Mouse (Mus musculus) splenic B cell, adult 2 months (primary cell): ENCODE measurements at regions not wholly inside any gene's neighbourhood (a gene's known extent, or its start where the extent isn't known, plus 50 kb on each side); places are given as distances from the start of the nearest gene placed in this dataset.

Source experiments
- DNase-seq: peaks from one replicate; pipeline ENCODE4 v3.0.0-alpha.2; 2011; ENCODE audit warnings: low read depth, low spot score
- H3K27me3 ChIP-seq: 2 replicates; pipeline ENCODE4 v1.6.1; 2012; ENCODE audit warnings: mild to moderate bottlenecking, low read length, moderate library complexity, mixed read lengths; ENCODE audit not compliant: control insufficient read depth, poor library complexity, insufficient read depth, severe bottlenecking
- H3K36me3 ChIP-seq: 2 replicates; pipeline ENCODE4 v1.6.1; 2012; ENCODE audit warnings: mild to moderate bottlenecking, low read length, moderate library complexity, mixed read lengths; ENCODE audit not compliant: control insufficient read depth, poor library complexity, insufficient read depth, severe bottlenecking

GRCm38 (mm10) chr8:93662219-93662618 is 126.6 kb upstream of the Ces5a start:
- no peak for DNase-seq

GRCm38 (mm10) chr8:93663851-93664250 is 128.2 kb upstream of the Ces5a start:
- no peak for DNase-seq
- H3K36me3 ChIP-seq = no peaks in the 10 kb centered on the region
- H3K27me3 ChIP-seq = no peaks in the 10 kb centered on the region

More at GRCm38 (mm10) chr8:93662219-93662618, 126.6 kb upstream of the Ces5a start:
- H3K36me3 ChIP-seq = no peaks in the 10 kb centered on the region
- H3K27me3 ChIP-seq = no peaks in the 10 kb centered on the region

GRCm38 (mm10) chr8:93668306-93668705 is 132.7 kb upstream of the Ces5a start:
- Histone ChIP-seq H3K27me3 (no peaks in the 10 kb centered on the region; the same call in 1 of the 2 replicates), H3K36me3 (no peaks in the 10 kb centered on the region)
- no peak for DNase-seq

GRCm38 (mm10) chr8:93674721-93675120 is 135.0 kb upstream of the Gnao1 start:
- no peak for DNase-seq
- Histone ChIP-seq H3K27me3 (no peaks in the 10 kb centered on the region), H3K36me3 (no peaks in the 10 kb centered on the region)

GRCm38 (mm10) chr8:93683773-93684391 is 125.9 kb upstream of the Gnao1 start:
- no peaks in the 10 kb centered on the region for H3K36me3 ChIP-seq
- H3K27me3 ChIP-seq = no peaks in the 10 kb centered on the region
- no peak for DNase-seq

- no peaks in the 10 kb centered on the region for H3K27me3 ChIP-seq
- no peak for DNase-seq
- no peaks in the 10 kb centered on the region for H3K36me3 ChIP-seq
These were observed 125.4 kb upstream of the Gnao1 start for GRCm38 (mm10) chr8:93684392-93684791.

- Histone ChIP-seq H3K36me3 (no peaks in the 10 kb centered on the region), H3K27me3 (no peaks in the 10 kb centered on the region)
- no peak for DNase-seq
These were observed 120.9 kb upstream of the Gnao1 start for GRCm38 (mm10) chr8:93688845-93689244.

GRCm38 (mm10) chr8:93689832-93690471 is 119.8 kb upstream of the Gnao1 start:
- DNase-seq = no peak
- no peaks in the 10 kb centered on the region for H3K27me3 ChIP-seq
- H3K36me3 ChIP-seq = no peaks in the 10 kb centered on the region

GRCm38 (mm10) chr8:93691375-93691774 is 118.4 kb upstream of the Gnao1 start:
- DNase-seq = no peak
- H3K36me3 ChIP-seq = no peaks in the 10 kb centered on the region

GRCm38 (mm10) chr8:93691826-93692225 is 117.9 kb upstream of the Gnao1 start:
- DNase-seq = no peak
- no peaks in the 10 kb centered on the region for H3K27me3 ChIP-seq
- no peaks in the 10 kb centered on the region for H3K36me3 ChIP-seq

More at GRCm38 (mm10) chr8:93691375-93691774, 118.4 kb upstream of the Gnao1 start:
- H3K27me3 ChIP-seq = no peaks in the 10 kb centered on the region

- no peak for DNase-seq
- no peaks in the 10 kb centered on the region for H3K27me3 ChIP-seq
- H3K36me3 ChIP-seq = no peaks in the 10 kb centered on the region
These were observed 112.6 kb upstream of the Gnao1 start for GRCm38 (mm10) chr8:93697206-93697605.

GRCm38 (mm10) chr8:93698508-93698907 is 111.3 kb upstream of the Gnao1 start:
- Histone ChIP-seq H3K36me3 (no peaks in the 10 kb centered on the region), H3K27me3 (no peaks in the 10 kb centered on the region)
- no peak for DNase-seq

- Histone ChIP-seq H3K27me3 (no peaks in the 10 kb centered on the region), H3K36me3 (no peaks in the 10 kb centered on the region)
- no peak for DNase-seq
These were observed 108.4 kb upstream of the Gnao1 start for GRCm38 (mm10) chr8:93701391-93701790.

- H3K36me3 ChIP-seq = no peaks in the 10 kb centered on the region
- DNase-seq = no peak
- H3K27me3 ChIP-seq = no peaks in the 10 kb centered on the region
These were observed 97.6 kb upstream of the Gnao1 start for GRCm38 (mm10) chr8:93712066-93712706.

GRCm38 (mm10) chr8:93713221-93713620 is 96.5 kb upstream of the Gnao1 start:
- no peak for DNase-seq
- H3K27me3 ChIP-seq = no peaks in the 10 kb centered on the region
- H3K36me3 ChIP-seq = no peaks in the 10 kb centered on the region
